Mouse (Mus musculus): ENCODE measurements at regions not wholly inside any gene's neighbourhood (a gene's known extent, or its start where the extent isn't known, plus 50 kb on each side); places are given as distances from the start of the nearest gene placed in this dataset.
"Not testable (repeated sequence)": the region's sequence is repeated elsewhere in the genome, so short reads cannot be mapped to it uniquely, and the experiment has no call there.

GRCm38 (mm10) chr3:149068821-149069220 lies 78.5 kb upstream of the Adgrl2 start:
- ATAC-seq (ENCODE audit: low FRiP score, low TSS enrichment) (peak; percentile 24; the same call in 1 of the 2 replicates), DNase-seq (no peak)
- Histone ChIP-seq H3K36me3 (ENCODE audit: control insufficient read depth, insufficient read depth, low read length) (no peaks in the 10 kb centered on the region), H3K27ac (replicated peaks; ENCODE audit: low read depth, low read length) (no peak overlapping the region), H3K9ac (replicated peaks; ENCODE audit: low read length) (no peak overlapping the region), H3K27me3 (ENCODE audit: control insufficient read depth, insufficient read depth, low read length) (no peaks in the 10 kb centered on the region), H3K4me1 (ENCODE audit: control insufficient read depth, insufficient read depth, low read length) (no peaks in the 10 kb centered on the region), H3K9me3 (ENCODE audit: control insufficient read depth, low read length) (no peaks in the 10 kb centered on the region), H3K4me2 (ENCODE audit: low read length) (peak overlapping the region; percentile 9; the same call in 1 of the 2 replicates), H3K4me3 (replicated peaks; ENCODE audit: low read depth, low read length) (no peak overlapping the region)
- 54% methylated on average over 7 of the region's 7 CpGs for WGBS

GRCm38 (mm10) chr3:149067758-149068157 lies 77.4 kb upstream of the Adgrl2 start:
- WGBS = 82% methylated on average over 7 of the region's 7 CpGs
- Histone ChIP-seq H3K27ac (replicated peaks; ENCODE audit: low read depth, low read length) (no peak overlapping the region), H3K9me3 (ENCODE audit: control insufficient read depth, low read length) (no peaks in the 10 kb centered on the region), H3K4me2 (ENCODE audit: low read length) (no peak overlapping the region), H3K27me3 (ENCODE audit: control insufficient read depth, insufficient read depth, low read length) (no peaks in the 10 kb centered on the region), H3K4me3 (replicated peaks; ENCODE audit: low read depth, low read length) (no peak overlapping the region), H3K9ac (replicated peaks; ENCODE audit: low read length) (no peak overlapping the region), H3K4me1 (ENCODE audit: control insufficient read depth, insufficient read depth, low read length) (no peaks in the 10 kb centered on the region), H3K36me3 (ENCODE audit: control insufficient read depth, insufficient read depth, low read length) (no peaks in the 10 kb centered on the region)
- DNase-seq (no peak), ATAC-seq (ENCODE audit: low FRiP score, low TSS enrichment) (no peak)

- WGBS = 69% methylated on average over 12 of the region's 12 CpGs
- Histone ChIP-seq H3K9me3 (ENCODE audit: control insufficient read depth, low read length) (no peaks in the 10 kb centered on the region), H3K4me3 (replicated peaks; ENCODE audit: low read depth, low read length) (no peak overlapping the region), H3K9ac (replicated peaks; ENCODE audit: low read length) (no peak overlapping the region), H3K27ac (replicated peaks; ENCODE audit: low read depth, low read length) (no peak overlapping the region), H3K4me1 (ENCODE audit: control insufficient read depth, insufficient read depth, low read length) (no peaks in the 10 kb centered on the region), H3K27me3 (ENCODE audit: control insufficient read depth, insufficient read depth, low read length) (no peaks in the 10 kb centered on the region), H3K4me2 (ENCODE audit: low read length) (no peak overlapping the region), H3K36me3 (ENCODE audit: control insufficient read depth, insufficient read depth, low read length) (no peaks in the 10 kb centered on the region)
- no peak for DNase-seq
- ATAC-seq (ENCODE audit: low FRiP score, low TSS enrichment) = no peak
Observed at GRCm38 (mm10) chr3:149055077-149055476, 64.7 kb upstream of the Adgrl2 start.

- ATAC-seq (ENCODE audit: low FRiP score, low TSS enrichment) = peak; percentile 80
- not testable (repeated sequence) for H3K9me3 ChIP-seq (ENCODE audit: control insufficient read depth, low read length); H3K27ac ChIP-seq (replicated peaks; ENCODE audit: low read depth, low read length); H3K4me3 ChIP-seq (replicated peaks; ENCODE audit: low read depth, low read length); H3K27me3 ChIP-seq (ENCODE audit: control insufficient read depth, insufficient read depth, low read length); H3K36me3 ChIP-seq (ENCODE audit: control insufficient read depth, insufficient read depth, low read length); H3K9ac ChIP-seq (replicated peaks; ENCODE audit: low read length); H3K4me2 ChIP-seq (ENCODE audit: low read length); H3K4me1 ChIP-seq (ENCODE audit: control insufficient read depth, insufficient read depth, low read length)
- WGBS = 98% methylated on average over 1 of the region's 1 CpGs
- DNase-seq = peak; percentile 35
Observed at GRCm38 (mm10) chr3:149052295-149052902, 62.0 kb upstream of the Adgrl2 start.

- DNase-seq (no peak), ATAC-seq (ENCODE audit: low FRiP score, low TSS enrichment) (no peak)
- Histone ChIP-seq H3K4me2 (ENCODE audit: low read length) (no peak overlapping the region), H3K27me3 (ENCODE audit: control insufficient read depth, insufficient read depth, low read length) (no peaks in the 10 kb centered on the region), H3K9ac (replicated peaks; ENCODE audit: low read length) (no peak overlapping the region), H3K9me3 (ENCODE audit: control insufficient read depth, low read length) (no peaks in the 10 kb centered on the region), H3K27ac (replicated peaks; ENCODE audit: low read depth, low read length) (no peak overlapping the region), H3K4me1 (ENCODE audit: control insufficient read depth, insufficient read depth, low read length) (peaks cover 14% of the 10 kb centered on the region), H3K4me3 (replicated peaks; ENCODE audit: low read depth, low read length) (no peak overlapping the region), H3K36me3 (ENCODE audit: control insufficient read depth, insufficient read depth, low read length) (no peaks in the 10 kb centered on the region)
- WGBS = 83% methylated on average over 5 of the region's 5 CpGs
Observed at GRCm38 (mm10) chr3:149045343-149045742, 55.0 kb upstream of the Adgrl2 start.

- DNase-seq = no peak
- ATAC-seq (ENCODE audit: low FRiP score, low TSS enrichment) = no peak
- WGBS = 87% methylated on average over 4 of the region's 4 CpGs
Observed at GRCm38 (mm10) chr3:149043901-149044300, 53.5 kb upstream of the Adgrl2 start.

GRCm38 (mm10) chr3:149042527-149042926 lies 52.2 kb upstream of the Adgrl2 start:
- no peak for ATAC-seq (ENCODE audit: low FRiP score, low TSS enrichment)
- H3K27ac ChIP-seq (replicated peaks; ENCODE audit: low read depth, low read length) = no peak overlapping the region
- peak; percentile 43 for DNase-seq
- H3K4me2 ChIP-seq (ENCODE audit: low read length) = peak overlapping the region; percentile 4; the same call in 1 of the 2 replicates
- H3K9ac ChIP-seq (replicated peaks; ENCODE audit: low read length) = no peak overlapping the region
- H3K4me1 ChIP-seq (ENCODE audit: control insufficient read depth, insufficient read depth, low read length) = peaks cover 14% of the 10 kb centered on the region
- H3K4me3 ChIP-seq (replicated peaks; ENCODE audit: low read depth, low read length) = no peak overlapping the region
- no peaks in the 10 kb centered on the region for H3K36me3 ChIP-seq (ENCODE audit: control insufficient read depth, insufficient read depth, low read length)
- no peaks in the 10 kb centered on the region for H3K27me3 ChIP-seq (ENCODE audit: control insufficient read depth, insufficient read depth, low read length)
- no peaks in the 10 kb centered on the region for H3K9me3 ChIP-seq (ENCODE audit: control insufficient read depth, low read length)
- WGBS = 6% methylated on average over 9 of the region's 9 CpGs

More at GRCm38 (mm10) chr3:149043901-149044300, 53.5 kb upstream of the Adgrl2 start:
- H3K4me1 ChIP-seq (ENCODE audit: control insufficient read depth, insufficient read depth, low read length) = peaks cover 14% of the 10 kb centered on the region
- no peak overlapping the region for H3K27ac ChIP-seq (replicated peaks; ENCODE audit: low read depth, low read length)
- H3K9ac ChIP-seq (replicated peaks; ENCODE audit: low read length) = no peak overlapping the region
- H3K4me3 ChIP-seq (replicated peaks; ENCODE audit: low read depth, low read length) = no peak overlapping the region
- no peaks in the 10 kb centered on the region for H3K27me3 ChIP-seq (ENCODE audit: control insufficient read depth, insufficient read depth, low read length)
- no peak overlapping the region for H3K4me2 ChIP-seq (ENCODE audit: low read length)
- no peaks in the 10 kb centered on the region for H3K9me3 ChIP-seq (ENCODE audit: control insufficient read depth, low read length)
- no peaks in the 10 kb centered on the region for H3K36me3 ChIP-seq (ENCODE audit: control insufficient read depth, insufficient read depth, low read length)

- DNase-seq (no peak), ATAC-seq (ENCODE audit: low FRiP score, low TSS enrichment) (no peak)
- WGBS = 64% methylated on average over 3 of the region's 3 CpGs
Observed at GRCm38 (mm10) chr3:149041188-149041587, 50.8 kb upstream of the Adgrl2 start.

More at GRCm38 (mm10) chr3:149041188-149041587, 50.8 kb upstream of the Adgrl2 start:
- H3K4me1 ChIP-seq (ENCODE audit: control insufficient read depth, insufficient read depth, low read length) = peaks cover 14% of the 10 kb centered on the region
- H3K4me2 ChIP-seq (ENCODE audit: low read length) = no peak overlapping the region
- no peaks in the 10 kb centered on the region for H3K9me3 ChIP-seq (ENCODE audit: control insufficient read depth, low read length)
- no peaks in the 10 kb centered on the region for H3K36me3 ChIP-seq (ENCODE audit: control insufficient read depth, insufficient read depth, low read length)
- no peaks in the 10 kb centered on the region for H3K27me3 ChIP-seq (ENCODE audit: control insufficient read depth, insufficient read depth, low read length)
- no peak overlapping the region for H3K4me3 ChIP-seq (replicated peaks; ENCODE audit: low read depth, low read length)
- no peak overlapping the region for H3K27ac ChIP-seq (replicated peaks; ENCODE audit: low read depth, low read length)
- no peak overlapping the region for H3K9ac ChIP-seq (replicated peaks; ENCODE audit: low read length)

Data from midbrain, embryonic 14.5 days (tissue).